Comparison of ENCODE assay signal across 8 mouse cellular contexts in genomic region chr6:136555523-136555915, GRCm38 (mm10). TPM values are rescaled to one million over a fixed set of nuclear protein-coding genes. Genes with fewer than 3 reads are reported as not detected.
DNase-seq lines count a peak whose midpoint lies in the region; ATAC-seq and TF ChIP-seq lines count a peak whose summit lies in the region.

No protein-coding gene starts in this region.

- peaks cover 9% of the 10 kb centered on the region for H3K36me3 ChIP-seq in forebrain, embryonic 15.5 days
- peaks cover 9% of the 10 kb centered on the region for H3K36me3 ChIP-seq in hindbrain, embryonic 12.5 days
- peaks cover 19% of the 10 kb centered on the region for H3K36me3 ChIP-seq in small intestine, adult 2 months (ENCODE audit: control insufficient read depth, insufficient read depth, low read length)

- DNase-seq in heart, adult 11 months: peak; percentile 93
- no peak for DNase-seq in heart, postnatal 25 days (ENCODE audit: low spot score)
- DNase-seq in adrenal gland, postnatal 36 days: peak; percentile 67 to 83
- DNase-seq in left cerebral cortex, postnatal 4 days: peak; percentile 52
- peak; percentile 68 for DNase-seq in mesoderm, embryonic 11.5 days (ENCODE audit: low read depth, low spot score)

- H3K4me1 ChIP-seq in forebrain, embryonic 15.5 days: peaks cover 29% of the 10 kb centered on the region
- H3K4me1 ChIP-seq in hindbrain, embryonic 12.5 days: peaks cover 23% of the 10 kb centered on the region
- peaks cover 4% of the 10 kb centered on the region for H3K4me1 ChIP-seq in small intestine, adult 2 months (ENCODE audit: control insufficient read depth, insufficient read depth, insufficient read length, low read length)

- WGBS in forebrain, embryonic 15.5 days: 29% methylated on average over 5 of the region's 5 CpGs
- WGBS in hindbrain, embryonic 12.5 days: 59% methylated on average over 5 of the region's 5 CpGs
- 41% methylated on average over 5 of the region's 5 CpGs for WGBS in small intestine, adult 2 months

- peak; percentile 3; the same call in 1 of the 2 replicates for ATAC-seq in forebrain, embryonic 15.5 days (replicated peaks)
- peak; percentile 17; the same call in 1 of the 2 replicates for ATAC-seq in hindbrain, embryonic 12.5 days (ENCODE audit: low FRiP score)

- H3K27me3 ChIP-seq in forebrain, embryonic 15.5 days: no peaks in the 10 kb centered on the region
- H3K27me3 ChIP-seq in hindbrain, embryonic 12.5 days: no peaks in the 10 kb centered on the region
- H3K27me3 ChIP-seq in small intestine, adult 2 months (ENCODE audit: control insufficient read depth, insufficient read depth, low read length): no peaks in the 10 kb centered on the region

- peak overlapping the region; percentile 82 for H3K27ac ChIP-seq in forebrain, embryonic 15.5 days (replicated peaks)
- peak overlapping the region; percentile 72 for H3K27ac ChIP-seq in hindbrain, embryonic 12.5 days
- peak overlapping the region; percentile 57; the same call in 1 of the 2 replicates for H3K27ac ChIP-seq in small intestine, adult 2 months (ENCODE audit: insufficient read depth, low read depth, low read length)

- TF ChIP-seq POLR2A in small intestine, adult 2 months (IDR thresholded peaks at IDR 0.05; ENCODE audit: low read depth, low read length): no peak

- intact Hi-C loops in heart, postnatal 25 days (cut with DNase I): no loop called here
- intact Hi-C loops in left cerebral cortex, postnatal 4 days (cut with DNase I): no loop called here

- no peak for TF ChIP-seq CTCF in small intestine, adult 2 months (IDR thresholded peaks at IDR 0.05; ENCODE audit: extremely low read depth, insufficient read length, insufficient replicate concordance, low read depth, low read length)

- H3K4me2 ChIP-seq in forebrain, embryonic 15.5 days (replicated peaks): no peak overlapping the region
- H3K4me2 ChIP-seq in hindbrain, embryonic 12.5 days (replicated peaks): no peak overlapping the region

- H3K9me3 ChIP-seq in forebrain, embryonic 15.5 days: no peaks in the 10 kb centered on the region
- H3K9me3 ChIP-seq in hindbrain, embryonic 12.5 days (replicated peaks): no peaks in the 10 kb centered on the region

- H3K9ac ChIP-seq in forebrain, embryonic 15.5 days (replicated peaks): no peak overlapping the region
- no peak overlapping the region for H3K9ac ChIP-seq in hindbrain, embryonic 12.5 days

- H3K4me3 ChIP-seq in forebrain, embryonic 15.5 days: no peak overlapping the region
- no peak overlapping the region for H3K4me3 ChIP-seq in hindbrain, embryonic 12.5 days
- H3K4me3 ChIP-seq in small intestine, adult 2 months (ENCODE audit: low read depth, low read length): no peak overlapping the region

RNA-seq across cellular contexts. Expression of gene Atf7ip, which starts 49.6 kb away (rescaled TPM):
- total RNA-seq in heart, postnatal 25 days (2021): 10 to 100 TPM; 79.8 to 92.6 TPM
- 10 to 100 TPM; 54.0 to 74.3 TPM for total RNA-seq in adrenal gland, postnatal 36 days (2021)
- 45.6 and 46.9 TPM in 2 replicates for polyA plus RNA-seq in forebrain, embryonic 15.5 days (2015; fragmentation: Nextera tagmentation; extraction: Ambion mirVana)
- 63.8 and 77.2 TPM in 2 replicates for polyA plus RNA-seq in hindbrain, embryonic 12.5 days (2016; fragmentation: Nextera tagmentation; extraction: Ambion mirVana)
- total RNA-seq in left cerebral cortex, postnatal 4 days (2021): 100 to 1,000 TPM; 142 TPM
- polyA plus RNA-seq in small intestine, adult 2 months (2012; rRNA removed): 9.4 and 19.0 TPM in 2 replicates
